Mouse (Mus musculus): ENCODE data around the gene Defb25.
A peak's percentile ranks its signal among the peaks of the same experiment; 100 is the strongest.

Gene Defb25

GRCm38 (mm10) chr2:152622953-152623352 lies at the start of gene Defb25:
Gene Defb25 (minus strand): TSS chr2:152623053.
- DNase-seq = no peak

- DNase-seq = no peak
Measured at GRCm38 (mm10) chr2:152672166-152672565, 49.3 kb upstream of the Defb25 start.

- peak; percentile 67 for DNase-seq
Measured at GRCm38 (mm10) chr2:152671642-152671999, 48.8 kb upstream of the Defb25 start.

DNA sequence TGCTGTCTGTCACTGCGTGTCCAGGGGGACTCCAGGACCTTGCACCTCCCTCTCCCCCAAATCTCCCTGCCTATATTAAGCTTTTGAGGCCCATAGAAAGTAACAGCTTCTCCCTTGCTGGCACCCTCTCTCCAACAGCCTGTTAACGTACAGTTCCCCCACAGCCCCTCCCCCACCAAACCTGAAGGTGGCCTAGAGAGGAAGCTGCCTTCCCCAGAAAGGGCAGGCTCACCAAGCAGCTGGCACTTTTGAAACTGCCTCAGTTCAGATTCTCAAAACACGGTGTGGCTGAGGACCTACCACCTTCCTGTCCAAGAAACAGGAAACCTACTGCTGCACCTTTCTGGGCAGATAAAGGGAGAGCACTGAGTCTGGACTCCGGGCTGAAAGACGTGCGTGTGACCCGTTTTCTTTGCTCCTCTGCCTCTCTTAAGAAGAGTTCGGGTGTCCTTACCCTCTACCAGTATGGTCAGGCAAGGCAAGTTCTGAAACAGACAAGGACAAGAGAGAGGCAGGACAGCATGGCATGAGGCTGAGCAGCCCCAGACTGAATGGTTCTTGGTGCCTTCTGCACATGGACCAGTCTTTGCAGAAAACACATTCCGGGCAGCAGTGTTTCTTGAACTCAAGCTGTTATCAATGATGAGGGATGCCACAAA lies 48.3 kb upstream of the Defb25 start:
- no peak for DNase-seq

DNA sequence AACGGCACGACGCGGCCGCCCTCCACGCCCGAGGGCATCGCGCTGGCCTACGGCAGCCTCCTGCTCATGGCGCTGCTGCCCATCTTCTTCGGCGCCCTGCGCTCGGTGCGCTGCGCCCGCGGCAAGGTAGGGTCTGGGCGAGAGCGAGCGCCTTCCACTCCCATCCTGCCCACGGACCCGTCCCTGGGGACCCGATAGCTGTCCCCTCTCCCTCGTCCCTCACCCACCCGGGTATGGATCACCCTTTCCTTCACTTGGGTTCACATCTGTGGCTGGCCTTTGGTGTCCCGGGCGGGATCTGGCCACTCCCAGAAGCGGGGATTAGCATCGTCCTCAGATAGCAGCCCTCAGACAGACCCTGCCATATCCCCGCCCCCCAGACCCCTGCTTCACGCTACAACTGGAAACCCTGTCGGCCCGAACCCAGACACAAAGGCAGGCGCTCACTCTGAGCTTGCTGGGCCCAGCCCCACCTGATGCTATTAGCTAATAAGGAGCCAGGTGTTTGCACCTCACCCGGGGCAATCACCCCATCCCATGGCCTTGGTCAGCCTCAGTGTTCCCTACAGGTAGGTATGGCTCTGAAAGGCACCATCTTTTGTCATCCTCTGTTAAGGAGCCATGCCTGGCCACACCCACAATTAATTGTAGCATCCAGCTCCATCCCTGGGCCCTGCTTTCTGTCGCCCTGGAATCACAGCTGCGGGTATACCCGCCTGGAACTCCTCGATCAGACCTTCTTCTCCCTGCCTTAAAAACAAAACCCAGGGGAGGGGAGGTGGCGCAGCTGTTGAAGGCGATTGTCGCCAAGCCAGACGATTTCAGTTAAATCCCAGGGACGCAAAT lies 47.0 kb upstream of the Defb25 start:
- DNase-seq = no peak

DNA sequence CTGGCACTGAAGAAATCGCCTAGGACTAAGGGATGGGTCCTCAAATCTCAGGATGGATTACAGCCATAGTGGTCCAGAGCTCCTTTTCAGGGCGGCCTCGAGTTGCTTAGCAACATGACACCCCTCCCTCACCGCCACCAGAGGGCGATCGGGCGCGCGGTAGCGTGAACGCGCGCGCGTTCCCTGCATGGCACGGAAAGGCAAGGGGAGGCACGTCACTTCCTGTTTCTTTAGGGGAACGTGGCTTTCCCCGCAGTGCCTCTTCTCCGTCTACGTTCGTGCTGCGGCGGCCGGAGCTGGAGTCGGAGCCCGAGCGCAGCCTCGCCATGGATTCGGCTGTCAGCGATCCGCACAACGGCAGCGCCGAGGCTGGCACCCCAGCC lies 46.4 kb upstream of the Defb25 start, which contains the start of gene H13:
Gene H13 (plus strand): TSS at position 206 of the 383 bp plus-strand sequence.
- DNase-seq = peak; percentile 96

GRCm38 (mm10) chr2:152666191-152666590 lies 43.3 kb upstream of the Defb25 start:
- peak; percentile 37 for DNase-seq

DNA sequence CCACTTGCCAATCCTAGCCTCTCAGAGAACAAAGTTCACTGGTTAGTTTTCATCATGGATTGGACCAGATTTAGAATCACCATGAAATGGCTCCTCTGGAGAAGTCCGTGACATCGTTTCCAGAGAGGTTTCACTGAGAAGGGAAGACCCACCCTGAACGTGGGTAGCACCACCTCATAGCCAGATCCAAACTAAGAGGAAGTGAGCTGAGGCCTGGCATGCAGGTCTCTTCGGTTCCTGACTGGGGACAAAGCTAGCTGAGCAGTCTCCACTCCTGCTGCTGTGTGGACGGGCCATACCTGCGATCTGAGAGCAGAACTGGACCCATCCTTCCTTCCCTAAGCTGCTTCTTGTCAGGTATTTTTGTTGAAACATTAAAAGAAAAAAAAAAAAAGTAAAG lies 38.3 kb upstream of the Defb25 start:
- DNase-seq = no peak

GRCm38 (mm10) chr2:152657398-152657797 lies 34.5 kb upstream of the Defb25 start:
- DNase-seq = peak; percentile 49

DNA sequence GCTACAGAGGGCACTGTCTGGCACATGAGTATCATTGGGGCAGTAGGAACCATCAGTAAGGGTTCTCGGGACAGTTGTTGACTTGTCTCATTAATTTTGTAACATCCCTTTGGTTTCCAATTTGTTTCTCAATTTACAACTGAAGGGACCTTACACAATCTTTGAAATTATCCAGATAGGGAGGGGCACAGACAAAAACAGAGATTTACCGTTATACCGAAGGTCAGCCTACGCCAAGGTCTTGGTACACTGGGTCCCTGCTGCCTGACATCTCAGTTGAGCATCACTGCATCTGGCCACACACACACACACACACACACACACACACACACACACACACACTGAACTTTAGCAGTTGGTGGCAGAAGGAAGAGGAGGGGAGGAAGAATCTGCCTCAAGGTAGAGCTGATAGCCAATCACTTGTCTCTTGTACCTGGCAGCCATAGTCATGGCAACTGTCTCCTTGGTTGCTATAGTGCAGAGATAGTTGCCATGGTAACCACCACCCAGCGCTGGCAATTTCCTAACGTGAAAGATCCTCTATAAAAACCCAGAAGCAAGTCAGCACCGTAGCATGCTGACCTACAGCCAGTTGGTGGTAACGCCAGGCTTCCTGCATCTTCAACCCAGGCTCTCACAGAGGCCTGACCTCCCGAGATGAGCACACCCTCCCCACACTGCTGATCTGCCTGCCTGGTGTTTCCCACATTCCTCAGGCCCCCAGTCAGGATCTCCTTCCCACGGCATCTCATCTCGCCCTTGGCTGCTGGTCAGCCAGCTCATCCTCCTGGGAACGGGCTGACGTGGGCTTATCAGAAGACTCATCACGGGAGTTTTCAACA lies 31.2 kb upstream of the Defb25 start:
- peak; percentile 39 for DNase-seq

- DNase-seq = peak; percentile 80
Measured at GRCm38 (mm10) chr2:152652901-152653620, 30.2 kb upstream of the Defb25 start.

DNA sequence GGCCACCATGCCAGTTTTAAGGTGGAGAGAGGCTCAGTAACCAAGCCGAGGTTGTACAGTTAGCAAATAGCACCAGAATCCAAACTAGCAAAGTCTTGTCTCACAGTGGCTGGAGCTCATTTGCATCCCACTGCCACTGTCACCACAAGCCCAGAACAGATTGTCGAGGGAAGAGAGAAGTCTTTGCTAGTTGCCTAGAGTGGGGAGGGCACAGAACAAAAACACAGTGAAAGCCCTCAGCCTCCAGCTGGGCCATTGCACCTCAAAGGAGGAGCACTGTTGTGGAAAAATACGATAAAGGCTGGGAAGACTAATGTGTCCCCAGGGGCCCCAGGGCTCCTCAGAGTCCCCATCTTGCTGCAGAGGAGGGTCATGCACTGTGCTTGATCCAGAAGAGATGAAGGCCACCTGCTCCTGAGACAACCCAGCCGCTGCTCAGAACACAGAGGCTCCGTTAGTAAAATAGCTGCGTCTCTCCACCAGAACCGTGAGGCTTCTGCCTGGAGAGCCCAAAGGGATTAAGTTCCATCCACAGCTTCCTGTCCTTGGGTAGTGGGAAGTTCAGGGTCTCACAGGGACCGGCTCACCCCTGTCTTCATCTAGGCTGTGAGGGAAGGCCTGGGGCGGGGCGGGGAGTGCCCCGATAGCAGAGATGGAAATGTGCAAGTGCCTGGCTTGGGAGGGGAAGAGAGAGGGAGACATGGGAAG lies 16.7 kb upstream of the Defb25 start:
- peak; percentile 81 for DNase-seq

DNA sequence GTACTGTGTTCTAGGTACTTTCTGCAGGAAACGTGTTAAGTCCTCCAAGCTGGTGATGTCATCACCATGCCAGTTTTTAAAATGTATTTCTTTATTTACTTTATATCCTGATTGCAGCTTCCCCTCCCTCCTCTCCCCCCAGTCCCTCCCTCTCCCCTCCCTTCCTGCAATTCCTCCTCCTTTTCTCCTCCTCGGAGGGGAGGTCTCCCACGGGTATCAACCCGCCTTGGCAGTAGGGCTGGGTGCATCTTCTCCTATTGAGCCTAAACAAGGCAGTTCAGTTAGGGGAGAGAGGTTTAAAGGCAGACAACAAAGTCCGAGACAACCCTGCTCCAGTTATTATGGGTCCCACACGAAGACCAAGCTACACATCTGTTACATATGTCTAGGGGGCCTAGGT lies 16.0 kb upstream of the Defb25 start:
- DNase-seq = no peak

DNA sequence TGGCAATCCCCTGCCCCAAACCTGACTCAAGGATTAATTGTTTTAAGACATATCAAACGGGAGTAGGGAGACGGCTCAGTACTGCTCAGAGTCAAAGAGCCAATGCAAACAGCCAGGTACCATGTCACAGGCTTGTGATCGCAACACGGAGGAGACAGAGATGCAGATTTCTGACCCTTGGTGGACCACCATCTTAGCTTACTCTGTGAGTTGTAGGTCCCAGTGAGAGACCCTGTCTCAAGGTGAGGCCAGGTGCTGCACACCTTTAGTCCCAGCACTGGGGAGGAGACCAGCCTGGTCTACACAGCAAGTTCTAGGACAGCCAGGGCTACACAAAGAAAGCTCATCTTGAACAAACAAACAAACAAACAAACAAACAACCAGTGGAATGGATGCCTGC lies 14.5 kb upstream of the Defb25 start:
- no peak for DNase-seq

DNA sequence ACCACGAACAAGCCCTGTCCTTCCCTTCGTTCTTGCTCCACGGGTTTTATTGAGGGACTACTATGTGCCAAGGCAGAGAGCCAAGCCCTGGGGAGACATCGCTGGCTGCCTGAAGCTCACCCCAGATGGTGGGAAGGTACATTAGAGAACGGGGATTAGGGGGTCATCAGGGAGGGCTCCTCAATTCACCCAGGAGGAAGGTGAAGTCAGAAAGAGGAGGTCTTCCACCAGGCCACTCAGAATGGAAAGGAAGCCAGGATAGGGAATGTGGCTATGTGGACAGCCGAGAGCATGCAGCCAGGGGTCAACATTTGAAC lies 14.1 kb upstream of the Defb25 start:
- no peak for DNase-seq

DNA sequence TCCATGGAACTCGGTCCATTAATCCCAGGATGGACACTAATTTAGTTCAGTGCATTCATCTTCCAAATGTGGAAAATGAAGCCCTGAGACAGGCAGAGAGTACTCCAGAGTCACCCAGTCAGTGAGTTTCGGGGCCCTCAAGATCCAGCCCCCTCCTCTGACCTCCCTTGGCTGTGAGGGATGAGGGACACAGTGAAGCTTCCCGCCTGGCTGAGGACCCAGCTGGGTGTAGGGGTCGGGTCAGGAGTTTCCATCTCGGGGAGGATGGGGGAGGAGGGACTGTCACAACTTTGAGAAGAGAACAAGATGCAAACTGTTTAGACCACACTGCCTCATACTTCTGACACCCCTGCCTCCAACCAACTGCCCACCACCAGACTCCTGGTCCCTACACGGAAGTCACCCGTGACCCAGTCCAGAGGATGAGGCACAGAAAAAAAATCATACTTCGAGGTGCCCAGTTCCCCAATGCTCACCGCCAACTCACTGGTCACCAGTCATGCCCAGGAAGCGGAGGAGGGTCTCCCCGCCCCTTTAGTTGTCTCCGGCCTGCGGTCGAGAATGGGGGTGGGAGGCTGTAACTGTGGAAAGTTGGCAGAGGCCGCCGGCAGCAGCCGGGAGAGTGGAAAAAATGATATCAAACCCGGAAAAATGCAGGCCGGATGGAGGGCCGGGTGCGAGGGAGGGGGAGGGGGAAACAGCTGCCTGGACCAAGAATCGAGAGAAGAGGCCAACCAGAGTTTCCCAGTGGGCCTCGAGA lies 13.6 kb upstream of the Defb25 start:
- DNase-seq = peak; percentile 91

GRCm38 (mm10) chr2:152634311-152634710 lies 11.5 kb upstream of the Defb25 start:
- DNase-seq = no peak

DNA sequence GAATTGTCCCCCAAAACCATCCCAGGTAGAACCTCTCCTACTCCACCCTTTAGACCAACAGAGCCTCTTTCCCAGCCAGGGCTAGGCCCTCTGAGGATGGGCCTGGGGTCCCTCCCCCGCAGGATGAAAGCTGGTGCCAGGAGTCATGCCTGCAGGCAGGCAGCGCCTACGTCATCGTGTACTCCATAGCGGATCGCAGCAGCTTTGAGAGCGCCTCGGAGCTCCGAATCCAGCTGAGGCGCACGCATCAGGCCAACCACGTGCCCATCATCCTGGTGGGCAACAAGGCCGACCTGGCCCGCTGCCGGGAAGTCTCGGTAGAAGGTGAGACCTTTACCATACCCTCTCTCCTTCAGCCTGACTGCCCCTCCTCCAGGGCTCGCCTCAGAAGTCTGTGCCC lies 10.5 kb upstream of the Defb25 start:
- no peak for DNase-seq

DNA sequence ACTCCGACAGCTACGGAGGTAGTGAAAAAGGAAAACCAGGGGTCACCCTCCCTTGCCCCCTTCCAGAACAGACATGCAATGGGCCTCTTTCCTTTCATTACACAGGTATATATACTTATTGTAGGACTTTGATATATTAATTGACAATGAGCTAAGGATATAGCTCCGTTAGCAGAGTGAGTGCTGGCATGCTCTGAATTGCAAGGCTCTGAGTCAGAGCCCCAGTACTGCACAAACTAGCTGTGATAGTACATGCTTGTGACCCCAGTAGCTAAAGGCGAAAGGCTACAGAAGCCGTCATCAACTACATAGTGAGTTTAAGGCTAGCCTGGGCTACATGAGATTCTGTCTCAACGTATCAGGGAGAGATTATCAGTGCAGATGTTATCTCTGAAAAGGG lies 7.1 kb upstream of the Defb25 start:
- DNase-seq = no peak

- no peak for DNase-seq
Measured at GRCm38 (mm10) chr2:152629239-152629638, 6.4 kb upstream of the Defb25 start.

- DNase-seq = peak; percentile 42
Measured at GRCm38 (mm10) chr2:152628066-152628465, 5.2 kb upstream of the Defb25 start.
